Mouse (Mus musculus): ENCODE results near the gene Ctf2. TPM values are rescaled to one million over a fixed set of nuclear protein-coding genes. Genes with fewer than 3 reads are reported as not detected.
A peak's percentile ranks its signal among the peaks of the same experiment; 100 is the strongest.
"Not testable (repeated sequence)": the region's sequence is repeated elsewhere in the genome, so short reads cannot be mapped to it uniquely, and the experiment has no call there.

Gene Ctf2
- polyA plus RNA-seq, 1 experiment from 2014 or later, result 0.09 TPM

GRCm38 (mm10) chr7:127709261-127709979 is 22.5 kb downstream of the Ctf2 start:
- Histone ChIP-seq H3K4me3 (replicated peaks) (peak overlapping the region; percentile 68), H3K27me3 (replicated peaks) (no peaks in the 10 kb centered on the region), H3K4me2 (peak overlapping the region; percentile 75), H3K27ac (replicated peaks) (peak overlapping the region; percentile 91), H3K4me1 (peaks cover 37% of the 10 kb centered on the region), H3K9ac (replicated peaks) (peak overlapping the region; percentile 89), H3K9me3 (replicated peaks) (no peaks in the 10 kb centered on the region), H3K36me3 (peaks cover 17% of the 10 kb centered on the region)
- 72% methylated on average over 5 of the region's 5 CpGs for WGBS
- ATAC-seq (ENCODE audit: low FRiP score), result no peak

GRCm38 (mm10) chr7:127708207-127709078 is 23.5 kb downstream of the Ctf2 start, which contains the start of gene Bcl7c:
Gene Bcl7c, minus strand, starts transcription at chr7:127708933.
- under 1% methylated on average over 55 of the region's 90 CpGs for WGBS
- ATAC-seq (ENCODE audit: low FRiP score), result peak; percentile 89
- peak within 1 kb of the TSS; percentile 68 for H3K4me3 ChIP-seq (replicated peaks)
- peak within 1 kb of the TSS; percentile 75 for H3K4me2 ChIP-seq
- no peaks in the 10 kb centered on the region for H3K27me3 ChIP-seq (replicated peaks)
- H3K4me1 ChIP-seq, result peaks cover 37% of the 10 kb centered on the region
- H3K27ac ChIP-seq (replicated peaks), result peak within 1 kb of the TSS; percentile 91
- H3K36me3 ChIP-seq, result peaks cover 25% of the 10 kb centered on the region
- H3K9ac ChIP-seq (replicated peaks), result peak within 1 kb of the TSS; percentile 89
- no peaks in the 10 kb centered on the region for H3K9me3 ChIP-seq (replicated peaks)

- Histone ChIP-seq H3K4me1 (peaks cover 33% of the 10 kb centered on the region), H3K9me3 (replicated peaks) (no peaks in the 10 kb centered on the region), H3K4me3 (replicated peaks) (peak overlapping the region; percentile 68), H3K27ac (replicated peaks) (peak overlapping the region; percentile 91), H3K4me2 (peak overlapping the region; percentile 75), H3K27me3 (replicated peaks) (no peaks in the 10 kb centered on the region), H3K9ac (replicated peaks) (peak overlapping the region; percentile 89), H3K36me3 (peaks cover 31% of the 10 kb centered on the region)
- 0% methylated on average over 5 of the region's 5 CpGs for WGBS
- ATAC-seq (ENCODE audit: low FRiP score), result no peak
These were observed 24.1 kb downstream of the Ctf2 start for GRCm38 (mm10) chr7:127707957-127708206.

- H3K4me2 ChIP-seq, result peak overlapping the region; percentile 75
- WGBS, result 25% methylated on average over 22 of the region's 22 CpGs
- H3K4me3 ChIP-seq (replicated peaks), result peak overlapping the region; percentile 68
- no peaks in the 10 kb centered on the region for H3K9me3 ChIP-seq (replicated peaks)
- peaks cover 27% of the 10 kb centered on the region for H3K4me1 ChIP-seq
- no peaks in the 10 kb centered on the region for H3K27me3 ChIP-seq (replicated peaks)
- no peak for ATAC-seq (ENCODE audit: low FRiP score)
- H3K9ac ChIP-seq (replicated peaks), result peak overlapping the region; percentile 89
- H3K36me3 ChIP-seq, result peaks cover 34% of the 10 kb centered on the region
- H3K27ac ChIP-seq (replicated peaks), result peak overlapping the region; percentile 91
These were observed 24.7 kb downstream of the Ctf2 start for GRCm38 (mm10) chr7:127707045-127707956.

GRCm38 (mm10) chr7:127705706-127706105 is 26.3 kb downstream of the Ctf2 start:
- 76% methylated on average over 4 of the region's 4 CpGs for WGBS
- Histone ChIP-seq H3K27me3 (replicated peaks) (no peaks in the 10 kb centered on the region), H3K4me2 (no peak overlapping the region), H3K36me3 (peaks cover 45% of the 10 kb centered on the region), H3K9me3 (replicated peaks) (no peaks in the 10 kb centered on the region), H3K4me1 (peaks cover 23% of the 10 kb centered on the region), H3K4me3 (replicated peaks) (no peak overlapping the region), H3K9ac (replicated peaks) (no peak overlapping the region), H3K27ac (replicated peaks) (no peak overlapping the region)
- no peak for ATAC-seq (ENCODE audit: low FRiP score)

GRCm38 (mm10) chr7:127704598-127704997 is 27.4 kb downstream of the Ctf2 start:
- 81% methylated on average over 6 of the region's 6 CpGs for whole genome bisulfite sequencing
- Histone ChIP-seq H3K4me3 (replicated peaks) (no peak overlapping the region), H3K36me3 (peaks cover 56% of the 10 kb centered on the region)

GRCm38 (mm10) chr7:127703561-127704178 is 28.3 kb downstream of the Ctf2 start:
- Histone ChIP-seq H3K27ac (replicated peaks) (no peak overlapping the region), H3K9me3 (replicated peaks) (no peaks in the 10 kb centered on the region), H3K4me1 (peaks cover 17% of the 10 kb centered on the region), H3K4me3 (replicated peaks) (no peak overlapping the region), H3K36me3 (peaks cover 61% of the 10 kb centered on the region), H3K9ac (replicated peaks) (no peak overlapping the region), H3K27me3 (replicated peaks) (no peaks in the 10 kb centered on the region), H3K4me2 (no peak overlapping the region)
- WGBS, result 93% methylated on average over 8 of the region's 8 CpGs
- no peak for ATAC-seq (ENCODE audit: low FRiP score)

More at GRCm38 (mm10) chr7:127704598-127704997, 27.4 kb downstream of the Ctf2 start:
- Histone ChIP-seq H3K27me3 (replicated peaks) (no peaks in the 10 kb centered on the region), H3K9ac (replicated peaks) (no peak overlapping the region), H3K27ac (replicated peaks) (no peak overlapping the region), H3K4me2 (no peak overlapping the region), H3K9me3 (replicated peaks) (no peaks in the 10 kb centered on the region), H3K4me1 (peaks cover 23% of the 10 kb centered on the region)
- ATAC-seq (ENCODE audit: low FRiP score), result no peak

- 89% methylated on average over 3 of the region's 3 CpGs for WGBS
These were observed 31.1 kb downstream of the Ctf2 start for GRCm38 (mm10) chr7:127700712-127701331.

GRCm38 (mm10) chr7:127698986-127699385 is 33.0 kb downstream of the Ctf2 start:
- ATAC-seq (ENCODE audit: low FRiP score), result no peak

More at GRCm38 (mm10) chr7:127700712-127701331, 31.1 kb downstream of the Ctf2 start:
- Histone ChIP-seq H3K4me3 (replicated peaks) (no peak overlapping the region), H3K9me3 (replicated peaks) (no peaks in the 10 kb centered on the region), H3K36me3 (peaks cover 57% of the 10 kb centered on the region), H3K4me2 (no peak overlapping the region), H3K27ac (replicated peaks) (no peak overlapping the region), H3K27me3 (replicated peaks) (no peaks in the 10 kb centered on the region), H3K4me1 (no peaks in the 10 kb centered on the region), H3K9ac (replicated peaks) (no peak overlapping the region)
- ATAC-seq (ENCODE audit: low FRiP score), result no peak

GRCm38 (mm10) chr7:127693730-127694129 is 38.2 kb downstream of the Ctf2 start:
- not testable (repeated sequence) for H3K4me3 ChIP-seq (replicated peaks); H3K9ac ChIP-seq (replicated peaks); H3K27ac ChIP-seq (replicated peaks); H3K9me3 ChIP-seq (replicated peaks); ATAC-seq (ENCODE audit: low FRiP score); H3K27me3 ChIP-seq (replicated peaks); H3K4me1 ChIP-seq; H3K4me2 ChIP-seq
- peaks cover 22% of the 10 kb centered on the region for H3K36me3 ChIP-seq
- WGBS, result 95% methylated on average over 7 of the region's 7 CpGs

More at GRCm38 (mm10) chr7:127698986-127699385, 33.0 kb downstream of the Ctf2 start:
- Histone ChIP-seq H3K36me3 (peaks cover 55% of the 10 kb centered on the region), H3K9ac (replicated peaks) (no peak overlapping the region), H3K4me3 (replicated peaks) (no peak overlapping the region), H3K27ac (replicated peaks) (no peak overlapping the region), H3K4me1 (no peaks in the 10 kb centered on the region), H3K4me2 (no peak overlapping the region), H3K9me3 (replicated peaks) (no peaks in the 10 kb centered on the region), H3K27me3 (replicated peaks) (no peaks in the 10 kb centered on the region)
- WGBS, result 84% methylated on average over 6 of the region's 6 CpGs
